ENCODE assay signal across 18 mouse cellular contexts in genomic region chr1:160052556-160053315, GRCm38 (mm10). TPM values are rescaled to one million over a fixed set of nuclear protein-coding genes. Genes with fewer than 3 reads are reported as not detected.
A peak's percentile ranks its signal among the peaks of the same experiment; 100 is the strongest.
DNase-seq lines count a peak whose midpoint lies in the region; ATAC-seq and TF ChIP-seq lines count a peak whose summit lies in the region.
"Had no signal": no experiment of that assay in that cellular context is flagged by ENCODE, and none has a peak within 500 bp of the region (broad histone marks: within the 10 kb centered on the region; RNA-seq: fewer than 3 reads in every experiment).

No protein-coding gene starts in this region.

- no peak for ATAC-seq in lung, postnatal 0 days
- ATAC-seq in CD4-positive, CD25-positive, alpha-beta regulatory T cell, adult 4 months: peak; percentile 76
- no peak for ATAC-seq in midbrain, embryonic 14.5 days (ENCODE audit: low FRiP score, low TSS enrichment)
- ATAC-seq: intestine, postnatal 0 days; midbrain, embryonic 16.5 days had no signal

- no peak for TF ChIP-seq CTCF in lung, postnatal 0 days (IDR thresholded peaks at IDR 0.05)

- no peak overlapping the region for H3K4me3 ChIP-seq in lung, postnatal 0 days (ENCODE audit: low read depth, low read length)
- H3K4me3 ChIP-seq in midbrain, embryonic 14.5 days (replicated peaks; ENCODE audit: low read depth, low read length): no peak overlapping the region
- H3K4me3 ChIP-seq: forebrain, embryonic 12.5 days; hindbrain, embryonic 12.5 days; limb, embryonic 15.5 days had no signal

- DNase-seq in lung, postnatal 0 days (ENCODE audit: low spot score): peak; percentile 36
- no peak for DNase-seq in lung, postnatal 4 days
- peak; percentile 92 for DNase-seq in induced T-regulatory cell, adult 2 months (ENCODE audit: low read depth)
- peak; percentile 80 to 87 for DNase-seq in natural killer cell, adult 2 months (ENCODE audit: low spot score in 2 of 2)
- DNase-seq in kidney, postnatal 14 days: no peak
- DNase-seq in left cerebral cortex, postnatal 14 days (ENCODE audit: low spot score in 2 of 2): no peak
- no peak for DNase-seq in midbrain, embryonic 14.5 days
- DNase-seq: cerebellum, adult 8-10 months; embryo, embryonic 11 days; heart, adult 18-20 months; kidney, postnatal 10 days had no signal

- no peaks in the 10 kb centered on the region for H3K36me3 ChIP-seq in lung, postnatal 0 days (ENCODE audit: insufficient read depth, low read length)
- H3K36me3 ChIP-seq in midbrain, embryonic 14.5 days (ENCODE audit: control insufficient read depth, insufficient read depth, low read length): no peaks in the 10 kb centered on the region
- H3K36me3 ChIP-seq: forebrain, embryonic 12.5 days; hindbrain, embryonic 12.5 days; limb, embryonic 15.5 days had no signal

- no peaks in the 10 kb centered on the region for H3K27me3 ChIP-seq in lung, postnatal 0 days (replicated peaks; ENCODE audit: insufficient read depth, low read length)
- H3K27me3 ChIP-seq in midbrain, embryonic 14.5 days (ENCODE audit: control insufficient read depth, insufficient read depth, low read length): no peaks in the 10 kb centered on the region
- H3K27me3 ChIP-seq: forebrain, embryonic 12.5 days; hindbrain, embryonic 12.5 days; limb, embryonic 15.5 days had no signal

- peaks cover 27% of the 10 kb centered on the region; the same call in 1 of the 2 replicates for H3K4me1 ChIP-seq in lung, postnatal 0 days (ENCODE audit: insufficient read depth, low read depth, low read length)
- no peaks in the 10 kb centered on the region for H3K4me1 ChIP-seq in midbrain, embryonic 14.5 days (ENCODE audit: control insufficient read depth, insufficient read depth, low read length)
- H3K4me1 ChIP-seq: forebrain, embryonic 12.5 days; hindbrain, embryonic 12.5 days had no signal

- no peaks in the 10 kb centered on the region for H3K9me3 ChIP-seq in lung, postnatal 0 days (ENCODE audit: low read length)
- no peaks in the 10 kb centered on the region for H3K9me3 ChIP-seq in midbrain, embryonic 14.5 days (ENCODE audit: control insufficient read depth, low read length)
- H3K9me3 ChIP-seq: forebrain, embryonic 12.5 days; hindbrain, embryonic 12.5 days; limb, embryonic 15.5 days had no signal

- no peak overlapping the region for H3K9ac ChIP-seq in lung, postnatal 0 days (replicated peaks; ENCODE audit: low read depth)
- H3K9ac ChIP-seq in midbrain, embryonic 14.5 days (replicated peaks; ENCODE audit: low read length): no peak overlapping the region
- H3K9ac ChIP-seq: forebrain, embryonic 12.5 days; hindbrain, embryonic 12.5 days; limb, embryonic 15.5 days had no signal

- intact Hi-C loops in left cerebral cortex, postnatal 14 days (cut with DNase I): no loop called here

- H3K4me2 ChIP-seq in lung, postnatal 0 days (replicated peaks; ENCODE audit: low read depth, low read length): no peak overlapping the region
- H3K4me2 ChIP-seq in midbrain, embryonic 14.5 days (ENCODE audit: low read length): no peak overlapping the region
- H3K4me2 ChIP-seq: forebrain, embryonic 12.5 days; hindbrain, embryonic 12.5 days; limb, embryonic 15.5 days had no signal

- no peak overlapping the region for H3K27ac ChIP-seq in lung, postnatal 0 days (ENCODE audit: low read length)
- H3K27ac ChIP-seq in midbrain, embryonic 14.5 days (replicated peaks; ENCODE audit: low read depth, low read length): no peak overlapping the region
- H3K27ac ChIP-seq: forebrain, embryonic 12.5 days; hindbrain, embryonic 12.5 days; limb, embryonic 15.5 days; macrophage had no signal

- TF ChIP-seq EP300 in lung, postnatal 0 days (IDR thresholded peaks at IDR 0.05): no peak

- 90% methylated on average over 2 of the region's 2 CpGs for WGBS in lung, postnatal 0 days
- WGBS in midbrain, embryonic 14.5 days: 98% methylated on average over 2 of the region's 2 CpGs

RNA-seq across cellular contexts. Expression of gene 4930523C07Rik, which starts 8.6 kb away (rescaled TPM):
- polyA plus RNA-seq in lung, postnatal 0 days (2015; fragmentation: Nextera tagmentation; extraction: Ambion mirVana): 111 and 115 TPM in 2 replicates
- 100 to 1,000 TPM; 212 to 238 TPM for polyA plus RNA-seq in CD4-positive, CD25-positive, alpha-beta regulatory T cell, adult 4 months (2017; shearing (Covaris generic))
- total RNA-seq in left cerebral cortex, postnatal 14 days (2021): 1 to 10 TPM; 4.4 to 6.2 TPM
- polyA plus RNA-seq in midbrain, embryonic 14.5 days (2014; fragmentation: Nextera tagmentation; extraction: Ambion mirVana): 0.78 and 2.9 TPM in 2 replicates

Comparison
In these comparisons a context has a peak if more than half of its experiments do, and no peak if none do; other contexts are left out.
1. DNase-seq: peak in lung, postnatal 0 days (single experiment), induced T-regulatory cell, adult 2 months (single experiment) and natural killer cell, adult 2 months (2 of 2); none in lung, postnatal 4 days (0 of 2), kidney, postnatal 14 days (single experiment), left cerebral cortex, postnatal 14 days (0 of 2) and midbrain, embryonic 14.5 days (single experiment).
2. RNA of gene 4930523C07Rik, which starts 8.6 kb away (polyA plus RNA-seq): 212 to 238 TPM in CD4-positive, CD25-positive, alpha-beta regulatory T cell, adult 4 months and 111 to 115 TPM in lung, postnatal 0 days; 0.78 to 2.9 TPM in midbrain, embryonic 14.5 days; every median in the first group is over 10 times any median in the second.